Mouse (Mus musculus) cortical plate, adult 2 months (tissue): ENCODE data around the gene Snx19.

Experiments used
- CTCF ChIP-seq: fragments of 200-500 bp; IDR thresholded peaks from 2 replicates; pipeline ENCODE4 v1.5.1; 2011; ENCODE audit warnings: mild to moderate bottlenecking, control low read depth, low read length; ENCODE audit not compliant: insufficient read depth; ENCODE audit errors: extremely low read depth
- POLR2A ChIP-seq: fragments of 200-500 bp; IDR thresholded peaks from 2 replicates; pipeline ENCODE4 v1.6.1; 2011; ENCODE audit warnings: mild to moderate bottlenecking, low read length, control low read depth; ENCODE audit not compliant: insufficient read depth; ENCODE audit errors: extremely low read depth

GRCm38 (mm10) chr9:30433914-30434313 lies 7.0 kb downstream of the Snx19 start:
- TF ChIP-seq CTCF (no peak), POLR2A (no peak)
